Mouse (Mus musculus) liver, embryonic 13.5 days (tissue): Measurements from ENCODE around the gene Samd9l. TPM values are rescaled to one million over a fixed set of nuclear protein-coding genes. Genes with fewer than 3 reads are reported as not detected.
"Not testable (repeated sequence)": the region's sequence is repeated elsewhere in the genome, so short reads cannot be mapped to it uniquely, and the experiment has no call there.

Experiments
- ATAC-seq: fragments of 200-750 bp; cut with Nextera tagmentation; 2 replicates; pipeline ENCODE4 v1.8.0; 2017; ENCODE audit warnings: low read depth, mild to moderate bottlenecking, moderate number of reproducible peaks, moderate library complexity
- DNase-seq: peaks from one replicate; pipeline ENCODE4 v3.0.0; 2022
- H3K27ac ChIP-seq: fragments of 300-500 bp; sonication (generic); 2 replicates; pipeline ENCODE4 v1.5.1; 2015; ENCODE audit warnings: moderate library complexity, mild to moderate bottlenecking, inconsistent platforms
- H3K27me3 ChIP-seq: fragments of 300-500 bp; sonication (generic); 2 replicates; pipeline ENCODE4 v1.6.1; 2015; ENCODE audit warnings: mild to moderate bottlenecking, inconsistent platforms
- H3K36me3 ChIP-seq: fragments of 300-500 bp; sonication (generic); 2 replicates; pipeline ENCODE4 v1.6.1; 2015; ENCODE audit warnings: mild to moderate bottlenecking, inconsistent platforms
- H3K4me1 ChIP-seq: fragments of 300-500 bp; sonication (generic); replicated peaks from 2 replicates; pipeline ENCODE4 v1.6.1; 2015; ENCODE audit warnings: inconsistent platforms
- H3K4me2 ChIP-seq: fragments of 300-500 bp; sonication (generic); 2 replicates; pipeline ENCODE4 v1.6.1; 2015; ENCODE audit warnings: inconsistent platforms, mild to moderate bottlenecking, moderate library complexity
- H3K4me3 ChIP-seq: fragments of 300-500 bp; sonication (generic); replicated peaks from 2 replicates; pipeline ENCODE4 v1.5.1; 2015; ENCODE audit warnings: mild to moderate bottlenecking, inconsistent platforms
- H3K9ac ChIP-seq: fragments of 300-500 bp; sonication (generic); 2 replicates; pipeline ENCODE4 v1.6.1; 2015; ENCODE audit warnings: mild to moderate bottlenecking, inconsistent platforms
- H3K9me3 ChIP-seq: fragments of 300-500 bp; sonication (generic); replicated peaks from 2 replicates; pipeline ENCODE4 v1.6.1; 2016; ENCODE audit warnings: inconsistent platforms
- WGBS: fragments of 180-500 bp; shearing (Covaris S2); methylation state at CpG from one replicate; pipeline ENCODE4 v1.1.7; 2015; ENCODE audit not compliant: insufficient replicate concordance; 5-methylcytosine and 5-hydroxymethylcytosine counted together
- polyA plus RNA-seq: library from polyadenylated mRNA; unstranded; fragments of >200 nt; fragmentation: Nextera tagmentation; extraction: Ambion mirVana; gene quantifications from 2 replicates; pipeline ENCODE4 v1.2.1, GENCODE M21; 2015

Samd9l gene
- polyA plus RNA-seq, 1 experiment from 2014 or later = 2.1 TPM

GRCm38 (mm10) chr6:3340928-3341327, 58.4 kb downstream of the Samd9l start:
- not testable (repeated sequence) for H3K9me3 ChIP-seq, H3K36me3 ChIP-seq, H3K9ac ChIP-seq, DNase-seq, H3K27me3 ChIP-seq, H3K4me1 ChIP-seq, H3K27ac ChIP-seq
- 16% methylated on average over 10 of the region's 10 CpGs for WGBS
- peak; percentile 31; the same call in 1 of the 2 replicates for ATAC-seq
- peak overlapping the region; percentile 19; the same call in 1 of the 2 replicates for H3K4me2 ChIP-seq
- H3K4me3 ChIP-seq = peak overlapping the region; percentile 23; the same call in 1 of the 2 replicates

GRCm38 (mm10) chr6:3339131-3339530, 60.2 kb downstream of the Samd9l start:
- not testable (repeated sequence) for DNase-seq, ATAC-seq, H3K4me3 ChIP-seq, H3K36me3 ChIP-seq, H3K9me3 ChIP-seq, H3K4me1 ChIP-seq, H3K27ac ChIP-seq, H3K27me3 ChIP-seq, H3K9ac ChIP-seq, H3K4me2 ChIP-seq
- WGBS = 62% methylated on average over 6 of the region's 6 CpGs

Other genes with a start within 250 kb of the Samd9l start
- 0.05 TPM in 1 of 2 replicates, not detected in the other for gene Hepacam2, start 98.7 kb upstream of the Samd9l start, polyA plus RNA-seq
- gene Vps50, start 98.8 kb upstream of the Samd9l start, polyA plus RNA-seq = 11.5 and 14.7 TPM in 2 replicates